Mouse (Mus musculus): ENCODE results near the gene Chd1l. TPM values are rescaled to one million over a fixed set of nuclear protein-coding genes. Genes with fewer than 3 reads are reported as not detected.

Gene Chd1l
- polyA plus RNA-seq, 1 experiment from 2014 or later, result 8.9 TPM

- H3K4me1 ChIP-seq (replicated peaks; ENCODE audit: control insufficient read depth, insufficient read depth), result no peaks in the 10 kb centered on the region
- no peak overlapping the region for H3K9ac ChIP-seq (ENCODE audit: low read length)
- DNase-seq (ENCODE audit: low spot score), result no peak
- ATAC-seq (ENCODE audit: low FRiP score, low TSS enrichment), result no peak
- H3K27me3 ChIP-seq (ENCODE audit: control insufficient read depth, insufficient read depth, low read length), result no peaks in the 10 kb centered on the region
- TF ChIP-seq CTCF (IDR thresholded peaks at IDR 0.05; ENCODE audit: low read depth) (no peak), EP300 (optimal IDR thresholded peaks at IDR 0.05) (no peak)
- 89% methylated on average over 18 of the region's 19 CpGs for WGBS
- H3K4me2 ChIP-seq (replicated peaks; ENCODE audit: low read depth), result no peak overlapping the region
- H3K4me3 ChIP-seq (ENCODE audit: low read depth, low read length), result no peak overlapping the region
- 0 out of 2 replicates have a peak overlapping the region, but pooled peaks have one; percentile 30 for H3K27ac ChIP-seq (replicated peaks)
- H3K36me3 ChIP-seq (ENCODE audit: control insufficient read depth, insufficient read depth, low read length), result no peaks in the 10 kb centered on the region
- no peaks in the 10 kb centered on the region for H3K9me3 ChIP-seq (ENCODE audit: control insufficient read depth, low read length)
Measured at GRCm38 (mm10) chr3:97617091-97617825, 7.3 kb upstream of the Chd1l start.

GRCm38 (mm10) chr3:97615933-97616332, 5.9 kb upstream of the Chd1l start:
- no peaks in the 10 kb centered on the region for H3K9me3 ChIP-seq (ENCODE audit: control insufficient read depth, low read length)
- DNase-seq (ENCODE audit: low spot score), result no peak
- H3K27ac ChIP-seq (replicated peaks), result no peak overlapping the region
- no peaks in the 10 kb centered on the region for H3K27me3 ChIP-seq (ENCODE audit: control insufficient read depth, insufficient read depth, low read length)
- TF ChIP-seq EP300 (optimal IDR thresholded peaks at IDR 0.05) (no peak), CTCF (IDR thresholded peaks at IDR 0.05; ENCODE audit: low read depth) (no peak)
- 81% methylated on average over 4 of the region's 4 CpGs for WGBS
- no peak overlapping the region for H3K4me2 ChIP-seq (replicated peaks; ENCODE audit: low read depth)
- H3K4me3 ChIP-seq (ENCODE audit: low read depth, low read length), result no peak overlapping the region
- ATAC-seq (ENCODE audit: low FRiP score, low TSS enrichment), result no peak
- no peaks in the 10 kb centered on the region for H3K4me1 ChIP-seq (replicated peaks; ENCODE audit: control insufficient read depth, insufficient read depth)
- H3K36me3 ChIP-seq (ENCODE audit: control insufficient read depth, insufficient read depth, low read length), result no peaks in the 10 kb centered on the region
- no peak overlapping the region for H3K9ac ChIP-seq (ENCODE audit: low read length)

DNA sequence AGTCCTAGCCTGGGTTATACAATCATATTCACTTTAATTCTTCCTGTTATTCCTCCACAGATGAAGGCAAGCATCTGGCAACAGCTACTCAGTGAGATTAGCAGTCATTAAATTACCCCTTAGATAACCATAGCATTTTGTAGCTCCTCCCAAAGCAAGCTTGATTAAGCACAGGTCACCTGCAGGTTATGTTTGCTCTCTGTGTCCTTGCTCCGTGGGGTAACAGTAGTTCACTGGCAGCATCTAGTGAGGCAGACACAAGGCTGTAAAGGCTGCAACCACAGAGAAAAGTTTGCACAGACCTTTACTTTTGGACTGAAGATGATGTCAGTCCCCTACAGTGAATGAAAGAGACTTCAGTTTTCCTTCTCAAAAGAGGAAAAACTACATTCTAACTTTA, 5.2 kb upstream of the Chd1l start:
- no peak overlapping the region for H3K4me3 ChIP-seq (ENCODE audit: low read depth, low read length)
- ATAC-seq (ENCODE audit: low FRiP score, low TSS enrichment) (peak; percentile 61), DNase-seq (ENCODE audit: low spot score) (peak; percentile 56)
- H3K27ac ChIP-seq (replicated peaks), result no peak overlapping the region
- no peaks in the 10 kb centered on the region for H3K36me3 ChIP-seq (ENCODE audit: control insufficient read depth, insufficient read depth, low read length)
- H3K27me3 ChIP-seq (ENCODE audit: control insufficient read depth, insufficient read depth, low read length), result no peaks in the 10 kb centered on the region
- H3K4me1 ChIP-seq (replicated peaks; ENCODE audit: control insufficient read depth, insufficient read depth), result no peaks in the 10 kb centered on the region
- WGBS, result 6% methylated on average over 1 of the region's 1 CpGs
- TF ChIP-seq CTCF (IDR thresholded peaks at IDR 0.05; ENCODE audit: low read depth) (no peak), EP300 (optimal IDR thresholded peaks at IDR 0.05) (no peak)
- no peak overlapping the region for H3K9ac ChIP-seq (ENCODE audit: low read length)
- no peaks in the 10 kb centered on the region for H3K9me3 ChIP-seq (ENCODE audit: control insufficient read depth, low read length)
- H3K4me2 ChIP-seq (replicated peaks; ENCODE audit: low read depth), result no peak overlapping the region

DNA sequence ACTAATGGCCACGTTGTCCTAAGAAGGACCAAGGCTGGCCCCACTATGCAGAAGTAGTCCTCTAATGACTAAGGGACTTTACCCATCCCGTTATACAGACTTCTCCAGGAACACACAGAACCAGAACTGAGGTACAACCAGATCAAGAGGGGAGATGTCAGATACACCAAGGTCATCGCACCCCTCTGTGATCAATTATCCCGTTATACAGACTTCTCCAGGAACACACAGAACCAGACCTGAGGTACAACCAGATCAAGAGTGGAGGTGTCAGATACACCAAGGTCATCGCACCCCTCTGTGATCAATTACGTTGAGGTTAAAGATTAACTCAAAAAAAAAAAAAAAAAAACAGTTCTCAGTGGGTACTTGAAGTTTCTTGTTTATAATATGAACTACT, 1.0 kb upstream of the Chd1l start:
- Histone ChIP-seq H3K4me2 (replicated peaks; ENCODE audit: low read depth) (no peak overlapping the region), H3K9ac (ENCODE audit: low read length) (no peak overlapping the region), H3K9me3 (ENCODE audit: control insufficient read depth, low read length) (no peaks in the 10 kb centered on the region), H3K4me1 (replicated peaks; ENCODE audit: control insufficient read depth, insufficient read depth) (no peaks in the 10 kb centered on the region), H3K36me3 (ENCODE audit: control insufficient read depth, insufficient read depth, low read length) (no peaks in the 10 kb centered on the region), H3K27me3 (ENCODE audit: control insufficient read depth, insufficient read depth, low read length) (no peaks in the 10 kb centered on the region), H3K4me3 (ENCODE audit: low read depth, low read length) (no peak overlapping the region), H3K27ac (replicated peaks) (no peak overlapping the region)
- ATAC-seq (ENCODE audit: low FRiP score, low TSS enrichment), result no peak
- no peak for TF ChIP-seq EP300 (optimal IDR thresholded peaks at IDR 0.05)
- no peak for TF ChIP-seq CTCF (IDR thresholded peaks at IDR 0.05; ENCODE audit: low read depth)
- DNase-seq (ENCODE audit: low spot score), result no peak
- 85% methylated on average over 6 of the region's 6 CpGs for WGBS

DNA sequence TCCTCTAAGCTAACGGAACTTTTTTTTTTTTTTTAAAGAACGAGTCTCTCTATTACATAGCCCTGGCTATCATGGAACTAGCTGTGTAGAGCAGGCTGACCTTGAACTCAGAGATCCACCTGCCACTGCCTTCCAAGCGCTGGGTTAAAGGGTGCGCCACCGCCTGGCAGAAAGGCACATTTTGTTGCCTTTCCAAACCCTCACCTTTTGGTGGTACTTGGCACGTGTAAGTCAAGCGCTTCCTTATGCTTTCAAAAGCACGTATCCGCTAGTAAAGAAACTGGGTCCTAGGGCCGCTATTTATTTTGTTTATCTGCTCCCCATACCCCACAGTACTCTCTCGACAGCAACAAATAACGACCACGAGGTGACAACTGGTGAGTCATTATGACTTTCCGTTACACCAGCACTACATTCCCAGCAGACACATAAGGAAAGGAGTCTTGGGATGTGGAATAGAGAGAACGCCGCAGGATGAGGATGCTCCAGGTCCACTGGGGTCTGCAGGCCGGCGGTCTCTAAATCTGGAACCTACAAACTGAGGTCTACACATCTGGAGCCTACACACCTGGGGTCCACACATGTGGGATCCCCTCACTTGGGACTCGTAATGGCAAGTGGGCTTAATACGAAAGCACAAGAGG, 680 bp downstream of the Chd1l start:
- TF ChIP-seq CTCF (IDR thresholded peaks at IDR 0.05; ENCODE audit: low read depth) (peak; percentile 66), EP300 (optimal IDR thresholded peaks at IDR 0.05) (no peak)
- H3K4me2 ChIP-seq (replicated peaks; ENCODE audit: low read depth), result peak overlapping the region; percentile 86
- peak; percentile 52 for DNase-seq (ENCODE audit: low spot score)
- H3K9me3 ChIP-seq (ENCODE audit: control insufficient read depth, low read length), result no peaks in the 10 kb centered on the region
- peak overlapping the region; percentile 95 for H3K27ac ChIP-seq (replicated peaks)
- H3K9ac ChIP-seq (ENCODE audit: low read length), result peak overlapping the region; percentile 90
- H3K4me1 ChIP-seq (replicated peaks; ENCODE audit: control insufficient read depth, insufficient read depth), result no peaks in the 10 kb centered on the region
- WGBS, result 4% methylated on average over 20 of the region's 20 CpGs
- no peaks in the 10 kb centered on the region for H3K27me3 ChIP-seq (ENCODE audit: control insufficient read depth, insufficient read depth, low read length)
- peak; percentile 21 for ATAC-seq (ENCODE audit: low FRiP score, low TSS enrichment)
- H3K36me3 ChIP-seq (ENCODE audit: control insufficient read depth, insufficient read depth, low read length), result no peaks in the 10 kb centered on the region
- peak overlapping the region; percentile 82 for H3K4me3 ChIP-seq (ENCODE audit: low read depth, low read length)
